Mouse (Mus musculus) myocyte (in vitro differentiated cells): ENCODE measurements around the gene AW822073. TPM values are rescaled to one million over a fixed set of nuclear protein-coding genes. Genes with fewer than 3 reads are reported as not detected.
"Not testable (repeated sequence)": the region's sequence is repeated elsewhere in the genome, so short reads cannot be mapped to it uniquely, and the experiment has no call there.

ENCODE experiments used
- H3K27me3 ChIP-seq: one replicate; pipeline ENCODE4 v1.6.1; 2011; ENCODE audit not compliant: control insufficient read depth, insufficient read depth, insufficient read length
- H3K36me3 ChIP-seq: one replicate; pipeline ENCODE4 v1.6.1; 2011; ENCODE audit not compliant: control insufficient read depth, insufficient read depth
- H3K4me2 ChIP-seq: one replicate; pipeline ENCODE4 v1.6.1; 2011; ENCODE audit warnings: low read depth, control low read depth
- H3K4me3 ChIP-seq: one replicate; pipeline ENCODE4 v1.5.1; 2011; ENCODE audit warnings: mild to moderate bottlenecking, control low read depth, moderate library complexity
- H3K79me2 ChIP-seq: one replicate; pipeline ENCODE4 v1.6.1; 2011; ENCODE audit not compliant: control insufficient read depth, insufficient read depth
- H3ac ChIP-seq: one replicate; pipeline ENCODE4 v1.6.1; 2011; ENCODE audit not compliant: control insufficient read depth, insufficient read length
- CEBPB ChIP-seq: IDR thresholded peaks from 2 replicates; pipeline ENCODE4 v1.6.1; 2011; ENCODE audit warnings: mild to moderate bottlenecking, moderate library complexity; ENCODE audit not compliant: poor library complexity, insufficient read depth, severe bottlenecking
- E2F4 ChIP-seq: IDR thresholded peaks from one replicate; pipeline ENCODE4 v1.6.1; 2011; ENCODE audit warnings: mild to moderate bottlenecking, control low read depth, moderate library complexity; ENCODE audit not compliant: insufficient read depth
- MAX ChIP-seq: IDR thresholded peaks from one replicate; pipeline ENCODE4 v1.6.1; 2011; ENCODE audit warnings: low read depth, mild to moderate bottlenecking, control low read depth
- MYOD1 ChIP-seq, 3 experiments: IDR thresholded peaks; one replicate each; pipeline ENCODE4 v1.6.1; 2011; ENCODE audit warnings: control low read depth in 2 of 3, low read depth in 2 of 3, mild to moderate bottlenecking in 2 of 3, moderate library complexity in 1 of 3; ENCODE audit not compliant: insufficient read length in 2 of 3, control insufficient read depth in 1 of 3
- MYOG ChIP-seq, 3 experiments: IDR thresholded peaks; one replicate each; pipeline ENCODE4 v1.6.1; 2011; ENCODE audit warnings: control low read depth in 2 of 3, low read depth in 2 of 3, mild to moderate bottlenecking in 2 of 3; ENCODE audit not compliant: insufficient read length in 2 of 3, control insufficient read depth in 1 of 3, insufficient read depth in 1 of 3
- POLR2A ChIP-seq: IDR thresholded peaks from one replicate; pipeline ENCODE4 v1.6.1; 2011; ENCODE audit warnings: low read depth, mild to moderate bottlenecking, control low read depth, moderate library complexity; ENCODE audit not compliant: insufficient read length
- POLR2AphosphoS2 ChIP-seq: IDR thresholded peaks from one replicate; pipeline ENCODE4 v1.6.1; 2011; ENCODE audit warnings: low read depth, control low read depth; ENCODE audit not compliant: insufficient read length
- REST ChIP-seq: IDR thresholded peaks from one replicate; pipeline ENCODE4 v1.6.1; 2011; ENCODE audit warnings: mild to moderate bottlenecking, control low read depth, moderate library complexity; ENCODE audit not compliant: insufficient read depth, insufficient read length
- SRF ChIP-seq: IDR thresholded peaks from one replicate; pipeline ENCODE4 v1.6.1; 2011; ENCODE audit warnings: low read depth; ENCODE audit not compliant: control insufficient read depth, insufficient read length
- TCF12 ChIP-seq: IDR thresholded peaks from one replicate; pipeline ENCODE4 v1.6.1; 2011; ENCODE audit warnings: mild to moderate bottlenecking, control low read depth; ENCODE audit not compliant: poor library complexity, insufficient read depth, severe bottlenecking
- TCF3 ChIP-seq: IDR thresholded peaks from one replicate; pipeline ENCODE4 v1.6.1; 2011; ENCODE audit warnings: low read depth, control low read depth; ENCODE audit not compliant: insufficient read length
- USF1 ChIP-seq: IDR thresholded peaks from one replicate; pipeline ENCODE4 v1.6.1; 2011; ENCODE audit warnings: low read depth, mild to moderate bottlenecking, control low read depth, moderate library complexity
- polyA plus RNA-seq: library from polyadenylated mRNA; unstranded; fragments of >200 nt; fragmentation: generic; extraction: Trizol; gene quantifications from one replicate; pipeline ENCODE4 v1.2.1, GENCODE M21; 2012; ENCODE audit warnings: missing spikeins

AW822073 gene
- polyA plus RNA-seq, 1 experiment: not detected

DNA sequence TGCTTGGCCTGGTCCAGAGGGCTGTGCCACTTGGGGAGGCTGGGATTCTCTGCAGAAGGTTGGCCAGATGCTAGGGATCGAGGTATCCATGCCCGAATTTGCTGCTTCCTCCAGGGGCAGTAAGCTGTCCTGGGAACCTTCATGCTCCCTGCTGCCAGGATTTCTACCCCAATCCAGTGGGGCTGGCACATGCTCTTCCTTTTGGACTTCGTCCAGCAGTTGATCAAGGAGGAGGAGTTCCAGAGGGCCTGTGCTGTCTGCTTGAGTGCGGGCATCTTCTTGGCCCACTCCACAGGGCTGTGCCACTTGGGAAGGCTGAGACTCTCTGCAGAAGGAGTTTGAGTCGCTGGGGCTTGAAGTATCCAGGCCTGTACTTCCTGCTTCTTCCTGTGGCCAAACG, 1.6 kb downstream of the AW822073 start:
- H3K4me2 ChIP-seq, H3K4me3 ChIP-seq, H3K36me3 ChIP-seq, H3K79me2 ChIP-seq, H3ac ChIP-seq, H3K27me3 ChIP-seq: not testable (repeated sequence)

DNA sequence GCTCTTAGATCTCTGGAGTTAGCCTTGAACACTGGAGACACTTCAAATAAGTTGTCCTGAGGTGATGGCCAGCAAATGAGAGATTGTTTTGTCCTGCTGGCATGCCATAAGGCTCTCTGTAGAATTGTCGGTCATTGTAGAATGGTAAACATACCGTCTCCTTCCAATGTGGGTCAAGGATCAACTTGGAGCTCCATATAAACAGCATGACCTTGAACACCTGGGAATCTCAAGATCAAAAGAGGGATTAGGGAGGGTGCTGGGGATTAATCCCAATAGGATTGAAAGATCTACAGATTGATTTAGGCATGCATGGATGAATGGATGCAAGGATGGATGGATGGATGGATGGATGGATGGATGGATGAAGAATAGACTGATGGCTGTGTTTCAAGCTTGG, 3.2 kb downstream of the AW822073 start:
- not testable (repeated sequence) for H3ac ChIP-seq

DNA sequence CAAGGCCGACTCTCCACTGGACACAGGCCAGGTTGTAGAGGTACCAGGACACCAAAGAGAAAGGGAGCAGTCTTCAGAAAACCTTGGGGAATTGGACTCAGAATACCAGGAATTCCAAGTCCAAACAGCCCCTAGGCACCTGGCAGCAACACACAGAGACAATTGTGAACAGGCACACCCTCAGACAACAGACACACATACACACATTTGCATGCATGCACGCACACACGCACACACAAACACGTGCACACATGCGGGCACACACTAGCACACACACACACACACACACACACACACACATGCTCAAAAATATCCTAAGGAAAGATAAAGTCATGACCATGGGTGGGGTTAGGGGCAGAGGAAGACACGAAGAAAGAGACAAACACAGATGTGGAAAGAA, 4.0 kb downstream of the AW822073 start:
- Histone ChIP-seq H3K27me3 (no peaks in the 10 kb centered on the region), H3ac (no peak overlapping the region), H3K4me3 (no peak overlapping the region), H3K4me2 (no peak overlapping the region), H3K36me3 (no peaks in the 10 kb centered on the region), H3K79me2 (no peaks in the 10 kb centered on the region)
- TF ChIP-seq POLR2AphosphoS2 (no peak), POLR2A (no peak), USF1 (no peak), REST (no peak), E2F4 (no peak), MYOD1 (IDR thresholded peaks at IDR 0.05; ENCODE audit: control insufficient read depth in 1 of 3, insufficient read length in 2 of 3, low read depth in 2 of 3) (no peak), CEBPB (no peak), TCF12 (no peak), MYOG (IDR thresholded peaks at IDR 0.05; ENCODE audit: control insufficient read depth in 1 of 3, insufficient read depth in 1 of 3, insufficient read length in 2 of 3, low read depth in 2 of 3) (no peak), SRF (no peak), MAX (no peak), TCF3 (no peak)

More for the DNA sequence above, 3.2 kb downstream of the AW822073 start:
- not testable (repeated sequence) for H3K4me2 ChIP-seq, H3K27me3 ChIP-seq, H3K79me2 ChIP-seq, H3K36me3 ChIP-seq, H3K4me3 ChIP-seq

DNA sequence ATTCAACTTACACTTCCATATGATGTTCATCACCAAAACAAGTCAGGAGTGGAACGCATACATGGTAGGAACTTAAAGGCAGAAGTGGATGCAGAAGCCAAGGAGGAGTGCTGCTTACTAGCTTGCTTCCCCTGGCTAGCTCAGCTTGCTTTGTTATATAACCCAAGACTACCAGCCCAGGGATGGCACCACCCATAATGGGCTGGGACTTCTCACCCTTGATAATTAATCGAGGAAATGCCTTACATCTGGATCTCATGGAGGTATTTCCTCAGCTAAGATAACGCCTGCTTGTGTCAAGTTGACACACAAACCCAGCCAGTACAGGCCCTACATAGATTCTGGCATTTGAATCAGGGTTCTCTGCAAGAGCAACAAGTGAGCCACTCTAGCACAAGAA, 7.4 kb downstream of the AW822073 start:
- Histone ChIP-seq H3K4me2 (no peak overlapping the region), H3K79me2 (no peaks in the 10 kb centered on the region), H3ac (no peak overlapping the region), H3K27me3 (no peaks in the 10 kb centered on the region), H3K4me3 (no peak overlapping the region), H3K36me3 (no peaks in the 10 kb centered on the region)
- TF ChIP-seq TCF3 (no peak), USF1 (no peak), MYOG (IDR thresholded peaks at IDR 0.05; ENCODE audit: control insufficient read depth in 1 of 3, insufficient read depth in 1 of 3, insufficient read length in 2 of 3, low read depth in 2 of 3) (no peak), CEBPB (no peak), REST (no peak)

DNA sequence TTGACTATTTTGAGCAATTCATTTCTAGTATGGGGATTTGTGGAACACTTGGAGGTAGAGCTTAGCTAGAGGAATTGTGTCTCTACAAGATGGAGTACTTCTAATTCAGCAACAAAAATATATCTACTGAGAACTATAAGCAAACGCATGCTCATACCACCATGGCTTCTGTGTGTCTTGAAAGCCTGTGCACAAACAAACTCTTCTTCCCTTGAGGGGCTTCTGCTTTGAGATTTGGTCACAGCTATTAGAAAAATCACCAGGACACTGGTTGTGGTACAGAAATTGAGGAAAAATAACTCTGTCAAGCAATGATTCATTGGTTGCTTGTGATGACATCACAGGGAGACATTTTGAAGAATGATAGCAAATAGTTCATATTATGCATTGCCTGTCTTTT, 9.4 kb downstream of the AW822073 start:
- Histone ChIP-seq H3ac (no peak overlapping the region), H3K4me2 (no peak overlapping the region), H3K4me3 (no peak overlapping the region), H3K79me2 (no peaks in the 10 kb centered on the region), H3K36me3 (no peaks in the 10 kb centered on the region), H3K27me3 (no peaks in the 10 kb centered on the region)
- no peak for TF ChIP-seq POLR2A
- no peak for TF ChIP-seq CEBPB
- TF ChIP-seq SRF: no peak
- no peak for TF ChIP-seq MYOG (IDR thresholded peaks at IDR 0.05; ENCODE audit: control insufficient read depth in 1 of 3, insufficient read depth in 1 of 3, insufficient read length in 2 of 3, low read depth in 2 of 3)
- no peak for TF ChIP-seq TCF12
- no peak for TF ChIP-seq USF1
- TF ChIP-seq REST: no peak
- no peak for TF ChIP-seq MAX
- TF ChIP-seq MYOD1 (IDR thresholded peaks at IDR 0.05; ENCODE audit: control insufficient read depth in 1 of 3, insufficient read length in 2 of 3, low read depth in 2 of 3): no peak
- TF ChIP-seq E2F4: no peak
- no peak for TF ChIP-seq POLR2AphosphoS2
- no peak for TF ChIP-seq TCF3

DNA sequence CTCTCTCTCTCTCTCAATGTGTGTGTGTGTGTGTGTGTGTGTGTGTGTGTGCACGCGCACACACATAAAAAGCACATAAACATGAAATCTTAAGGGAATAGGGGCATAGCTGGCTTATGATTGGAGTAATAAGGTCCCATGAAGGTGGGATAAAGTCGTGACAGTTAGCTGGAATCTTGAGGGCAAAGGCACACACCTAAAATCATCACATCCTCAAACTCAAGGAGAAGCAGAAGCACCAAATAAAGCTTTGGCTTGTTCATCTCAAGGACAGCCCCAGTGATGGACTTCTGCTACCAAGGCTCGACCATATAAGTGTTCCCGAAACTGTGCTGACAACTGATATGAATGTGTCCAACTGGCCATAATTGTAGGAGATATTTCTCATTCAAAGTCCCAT, 9.8 kb downstream of the AW822073 start:
- Histone ChIP-seq H3K79me2 (no peaks in the 10 kb centered on the region), H3ac (no peak overlapping the region), H3K27me3 (no peaks in the 10 kb centered on the region), H3K36me3 (no peaks in the 10 kb centered on the region), H3K4me3 (no peak overlapping the region), H3K4me2 (no peak overlapping the region)
- TF ChIP-seq MAX (no peak), POLR2AphosphoS2 (no peak), E2F4 (no peak), CEBPB (no peak), USF1 (no peak), TCF12 (no peak), SRF (no peak)
